Mouse (Mus musculus): ENCODE data around the gene Ankrd11.
"Not testable (repeated sequence)": the region's sequence is repeated elsewhere in the genome, so short reads cannot be mapped to it uniquely, and the experiment has no call there.

GRCm38 (mm10) chr8:123044743-123045425 is 2.8 kb upstream of the Ankrd11 start:
- TF ChIP-seq SRF (IDR thresholded peaks at IDR 0.05; ENCODE audit: control insufficient read depth, insufficient read length, low read depth); MYOG (IDR thresholded peaks at IDR 0.05; ENCODE audit: control insufficient read depth in 1 of 3, insufficient read depth in 1 of 3, insufficient read length in 2 of 3, low read depth in 2 of 3); POLR2A (IDR thresholded peaks at IDR 0.05; ENCODE audit: insufficient read length, low read depth); USF1 (IDR thresholded peaks at IDR 0.05; ENCODE audit: low read depth): not testable (repeated sequence)

Data from myocyte (in vitro differentiated cells).